ENCODE assay signal across 7 mouse cellular contexts in the genomic region with DNA sequence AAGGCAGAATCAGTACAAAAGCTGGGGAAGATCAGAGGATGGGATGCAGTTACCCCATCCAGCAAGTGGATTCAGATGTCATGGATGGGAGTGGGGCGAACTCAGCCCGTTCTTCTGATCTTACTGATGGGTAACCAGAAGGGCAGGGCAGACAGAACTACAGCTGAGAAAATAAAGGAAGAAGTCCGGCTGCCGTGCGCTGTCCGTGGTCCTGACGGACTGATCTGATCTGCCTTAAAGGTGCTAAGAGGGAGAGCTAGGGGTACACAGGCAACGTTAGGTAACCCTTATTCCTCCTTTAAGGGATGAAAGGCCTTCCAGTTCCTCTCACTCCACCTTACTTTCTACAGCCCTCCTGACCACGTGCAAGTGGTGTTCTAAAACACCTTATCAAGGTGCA. TPM values are rescaled to one million over a fixed set of nuclear protein-coding genes. Genes with fewer than 3 reads are reported as not detected.
DNase-seq lines count a peak whose midpoint lies in the region.

No protein-coding gene starts in this region.

- DNase-seq in lung, adult 18-20 months: peak; percentile 28 to 41
- no peak for DNase-seq in lung, postnatal 25 days (ENCODE audit: low spot score)
- peak; percentile 61 for DNase-seq in adrenal gland, adult 2 months
- DNase-seq in kidney, postnatal 4 days: peak; percentile 86 to 87
- peak; percentile 41 to 54 for DNase-seq in spleen, postnatal 36 days (ENCODE audit: low spot score in 2 of 2)
- DNase-seq in layer of hippocampus, adult 9-10 months (ENCODE audit: low spot score): no peak
- DNase-seq in layer of hippocampus, postnatal 25 days (ENCODE audit: extremely low spot score in 1 of 2, low spot score in 1 of 2): no peak

RNA-seq across cellular contexts. Expression of a gene that starts 1.5 kb away (rescaled TPM):
- total RNA-seq in adrenal gland, adult 2 months (2021): 1 to 10 TPM; 9.5 to 9.7 TPM
- polyA plus RNA-seq in adrenal gland, adult 2 months (2012; rRNA removed): 16.5 and 18.9 TPM in 2 replicates
- total RNA-seq in layer of hippocampus, postnatal 25 days (2021): 10 to 100 TPM in 1 of 2 experiments, 1 to 10 TPM in 1; 7.9 to 11.7 TPM

RNA-seq across cellular contexts. Expression of a gene that starts 6.2 kb away (rescaled TPM):
- 100 to 1,000 TPM; 208 to 226 TPM for total RNA-seq in adrenal gland, adult 2 months (2021)
- polyA plus RNA-seq in adrenal gland, adult 2 months (2012; rRNA removed): 597 and 627 TPM in 2 replicates
- 100 to 1,000 TPM; 429 to 448 TPM for total RNA-seq in layer of hippocampus, postnatal 25 days (2021)

RNA-seq across cellular contexts. Expression of a gene that starts 10.1 kb away (rescaled TPM):
- total RNA-seq in adrenal gland, adult 2 months (2021): 10 to 100 TPM in 1 of 2 experiments, 1 to 10 TPM in 1; 8.7 to 12.1 TPM
- polyA plus RNA-seq in adrenal gland, adult 2 months (2012; rRNA removed): 63.8 and 65.8 TPM in 2 replicates
- total RNA-seq in layer of hippocampus, postnatal 25 days (2021): 10 to 100 TPM; 75.6 to 76.3 TPM

RNA-seq across cellular contexts. Expression of a gene that starts 21.0 kb away (rescaled TPM):
- total RNA-seq in adrenal gland, adult 2 months (2021): 1 to 10 TPM in 1 of 2 experiments, under 1 TPM in 1; 0.52 to 1.1 TPM
- 2.4 and 2.5 TPM in 2 replicates for polyA plus RNA-seq in adrenal gland, adult 2 months (2012; rRNA removed)
- total RNA-seq in layer of hippocampus, postnatal 25 days (2021): 1 to 10 TPM in 1 of 2 experiments, under 1 TPM in 1; 0.91 to 1.1 TPM

RNA-seq across cellular contexts. Expression of a gene that starts 21.4 kb away (rescaled TPM):
- 10 to 100 TPM; 35.8 to 46.3 TPM for total RNA-seq in adrenal gland, adult 2 months (2021)
- polyA plus RNA-seq in adrenal gland, adult 2 months (2012; rRNA removed): 49.3 and 67.1 TPM in 2 replicates
- total RNA-seq in layer of hippocampus, postnatal 25 days (2021): 100 to 1,000 TPM; 131 to 146 TPM

Comparison
In these comparisons a context has a peak if more than half of its experiments do, and no peak if none do; other contexts are left out.
1. DNase-seq: peak in lung, adult 18-20 months (2 of 2), adrenal gland, adult 2 months (single experiment), kidney, postnatal 4 days (2 of 2) and spleen, postnatal 36 days (2 of 2); none in lung, postnatal 25 days (single experiment), layer of hippocampus, adult 9-10 months (single experiment) and layer of hippocampus, postnatal 25 days (0 of 2).
2. RNA of a gene that starts 10.1 kb away (total RNA-seq): 75.6 to 76.3 TPM in layer of hippocampus, postnatal 25 days; 8.7 to 12.1 TPM in adrenal gland, adult 2 months; every median in the first group is over 4 times any median in the second.